Mouse (Mus musculus) lung, adult 2 months (tissue): Measurements from ENCODE around the gene Gm9736.
"Not testable (repeated sequence)": the region's sequence is repeated elsewhere in the genome, so short reads cannot be mapped to it uniquely, and the experiment has no call there.

Experiments used
- CTCF ChIP-seq: fragments of 200-500 bp; IDR thresholded peaks from 2 replicates; pipeline ENCODE4 v1.5.1; 2011; ENCODE audit warnings: mild to moderate bottlenecking, low read length, control low read depth; ENCODE audit not compliant: insufficient read depth
- POLR2A ChIP-seq: fragments of 200-500 bp; IDR thresholded peaks from 2 replicates; pipeline ENCODE4 v1.6.1; 2011; ENCODE audit warnings: low read depth, mild to moderate bottlenecking, control low read depth, low read length, borderline replicate concordance; ENCODE audit errors: extremely low read depth

- not testable (repeated sequence) for TF ChIP-seq POLR2A, CTCF
These were observed 1.2 kb upstream of the Gm9736 start for GRCm38 (mm10) chr10:77752312-77752711.
